Mouse (Mus musculus): ENCODE measurements around the gene Plxna4. TPM values are rescaled to one million over a fixed set of nuclear protein-coding genes. Genes with fewer than 3 reads are reported as not detected.

Gene Plxna4
- polyA plus RNA-seq, 1 experiment = not detected

DNA sequence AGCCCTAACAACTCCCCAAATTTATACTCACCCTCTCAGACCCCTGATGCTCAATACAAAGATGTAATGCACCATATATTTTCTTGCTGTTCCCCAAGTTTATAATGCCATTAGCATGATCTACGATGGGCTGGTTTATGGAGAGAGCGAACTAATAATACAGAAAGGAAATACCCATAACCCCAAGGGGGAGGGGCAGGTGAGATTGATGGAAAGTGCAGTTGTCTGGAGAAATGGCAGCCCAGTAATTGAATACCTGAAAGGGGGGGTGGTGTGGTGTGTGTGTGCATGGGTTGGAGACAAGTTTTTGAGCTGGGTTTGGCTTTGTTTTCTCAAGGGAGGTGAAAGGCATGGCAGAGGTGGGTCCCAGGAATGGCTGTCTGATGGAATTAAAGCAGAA lies 356.6 kb downstream of the Plxna4 start:
- 93% methylated on average over 2 of the region's 2 CpGs for WGBS
- no peak overlapping the region for H3K4me3 ChIP-seq (ENCODE audit: insufficient read depth, low read depth, low read length)
- no peak overlapping the region for H3K27ac ChIP-seq (ENCODE audit: insufficient read depth, low read depth, low read length)
- H3K4me1 ChIP-seq (ENCODE audit: control insufficient read depth, insufficient read depth, low read length) = no peaks in the 10 kb centered on the region
- no peak for TF ChIP-seq POLR2A (IDR thresholded peaks at IDR 0.05; ENCODE audit: insufficient read depth, low read depth, low read length)
- no peak for TF ChIP-seq CTCF (IDR thresholded peaks at IDR 0.05; ENCODE audit: insufficient read depth, low read depth, low read length)

DNA sequence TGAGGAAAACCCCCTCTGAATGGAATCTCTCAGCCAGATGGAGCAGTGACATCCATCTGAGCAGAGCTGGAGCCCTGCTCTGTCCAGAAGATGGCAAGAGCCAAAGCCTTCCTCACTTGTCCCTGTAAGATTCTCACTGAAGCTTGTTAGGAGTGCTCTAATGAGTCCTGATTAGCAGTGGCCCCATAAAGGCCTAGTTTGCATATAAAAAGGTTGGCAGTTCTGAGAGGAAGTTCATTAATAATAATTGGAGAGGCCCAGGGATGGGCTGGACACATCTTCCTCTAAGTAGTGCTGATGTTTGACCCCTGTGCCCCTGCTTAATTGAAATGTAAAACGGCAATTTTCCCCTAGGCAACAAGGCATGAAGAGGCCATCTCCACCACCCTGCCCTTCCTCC lies 361.4 kb downstream of the Plxna4 start:
- H3K4me1 ChIP-seq (ENCODE audit: control insufficient read depth, insufficient read depth, low read length) = no peaks in the 10 kb centered on the region
- TF ChIP-seq POLR2A (IDR thresholded peaks at IDR 0.05; ENCODE audit: insufficient read depth, low read depth, low read length) (no peak), CTCF (IDR thresholded peaks at IDR 0.05; ENCODE audit: insufficient read depth, low read depth, low read length) (no peak)
- H3K27ac ChIP-seq (ENCODE audit: insufficient read depth, low read depth, low read length) = no peak overlapping the region
- no peak overlapping the region for H3K4me3 ChIP-seq (ENCODE audit: insufficient read depth, low read depth, low read length)
- WGBS = 58% methylated on average over 1 of the region's 1 CpGs

DNA sequence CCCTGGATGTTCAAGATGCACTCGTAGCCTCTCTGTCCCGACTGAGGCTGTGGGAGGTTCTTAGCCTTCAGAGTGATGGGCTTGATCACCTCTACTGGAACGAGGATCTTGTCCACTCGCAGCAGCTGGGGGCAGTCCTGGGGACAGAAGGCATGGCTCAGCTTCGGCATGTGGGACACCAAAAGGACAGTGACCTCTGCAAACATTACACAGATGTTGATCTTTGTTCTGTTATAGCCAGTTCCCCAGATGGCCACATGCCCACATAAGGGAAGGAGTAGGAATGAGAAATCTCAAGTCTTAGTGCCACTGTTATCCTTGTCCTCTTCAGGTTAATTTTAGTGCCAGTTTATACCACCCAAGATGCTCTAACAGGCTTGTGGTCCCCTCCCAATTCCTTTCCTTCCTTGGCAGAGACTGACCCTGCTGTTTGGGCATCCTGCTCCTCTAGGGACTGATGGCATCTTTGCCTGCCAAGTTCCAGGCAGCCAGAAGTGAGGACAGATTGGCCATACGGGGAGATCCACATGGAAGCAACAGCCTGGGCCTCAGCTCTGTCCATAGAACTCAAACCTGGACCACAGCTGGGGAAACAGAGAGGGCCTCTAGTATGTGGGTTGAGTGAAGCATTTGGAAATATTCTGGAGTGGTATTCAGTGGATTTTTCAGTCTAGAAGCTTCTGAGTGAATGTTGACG lies 363.8 kb downstream of the Plxna4 start:
- Histone ChIP-seq H3K4me3 (ENCODE audit: insufficient read depth, low read depth, low read length) (no peak overlapping the region), H3K27ac (ENCODE audit: insufficient read depth, low read depth, low read length) (no peak overlapping the region), H3K4me1 (ENCODE audit: control insufficient read depth, insufficient read depth, low read length) (peaks cover 8% of the 10 kb centered on the region)
- TF ChIP-seq CTCF (IDR thresholded peaks at IDR 0.05; ENCODE audit: insufficient read depth, low read depth, low read length) = no peak
- TF ChIP-seq POLR2A (IDR thresholded peaks at IDR 0.05; ENCODE audit: insufficient read depth, low read depth, low read length) = no peak
- 87% methylated on average over 7 of the region's 7 CpGs for WGBS

GRCm38 (mm10) chr6:32220765-32221164 lies 367.2 kb downstream of the Plxna4 start:
- 45% methylated on average over 8 of the region's 8 CpGs for WGBS
- peaks cover 8% of the 10 kb centered on the region for H3K4me1 ChIP-seq (ENCODE audit: control insufficient read depth, insufficient read depth, low read length)
- no peak overlapping the region for H3K4me3 ChIP-seq (ENCODE audit: insufficient read depth, low read depth, low read length)
- H3K27ac ChIP-seq (ENCODE audit: insufficient read depth, low read depth, low read length) = no peak overlapping the region; the same call in 1 of the 2 replicates
- TF ChIP-seq CTCF (IDR thresholded peaks at IDR 0.05; ENCODE audit: insufficient read depth, low read depth, low read length) (no peak), POLR2A (IDR thresholded peaks at IDR 0.05; ENCODE audit: insufficient read depth, low read depth, low read length) (no peak)

- no peak overlapping the region for H3K27ac ChIP-seq (ENCODE audit: insufficient read depth, low read depth, low read length)
- TF ChIP-seq POLR2A (IDR thresholded peaks at IDR 0.05; ENCODE audit: insufficient read depth, low read depth, low read length) (no peak), CTCF (IDR thresholded peaks at IDR 0.05; ENCODE audit: insufficient read depth, low read depth, low read length) (no peak)
- no peak overlapping the region for H3K4me3 ChIP-seq (ENCODE audit: insufficient read depth, low read depth, low read length)
- WGBS = 84% methylated on average over 3 of the region's 3 CpGs
- peaks cover 8% of the 10 kb centered on the region for H3K4me1 ChIP-seq (ENCODE audit: control insufficient read depth, insufficient read depth, low read length)
Measured at GRCm38 (mm10) chr6:32218544-32218943, 369.4 kb downstream of the Plxna4 start.

GRCm38 (mm10) chr6:32212439-32212838 lies 375.6 kb downstream of the Plxna4 start:
- TF ChIP-seq POLR2A (IDR thresholded peaks at IDR 0.05; ENCODE audit: insufficient read depth, low read depth, low read length) (no peak), CTCF (IDR thresholded peaks at IDR 0.05; ENCODE audit: insufficient read depth, low read depth, low read length) (no peak)
- WGBS = 36% methylated on average over 4 of the region's 4 CpGs
- no peak overlapping the region for H3K4me3 ChIP-seq (ENCODE audit: insufficient read depth, low read depth, low read length)
- peaks cover 5% of the 10 kb centered on the region; the same call in 1 of the 2 replicates for H3K4me1 ChIP-seq (ENCODE audit: control insufficient read depth, insufficient read depth, low read length)
- no peak overlapping the region for H3K27ac ChIP-seq (ENCODE audit: insufficient read depth, low read depth, low read length)

- 91% methylated on average over 7 of the region's 7 CpGs for WGBS
- Histone ChIP-seq H3K27ac (ENCODE audit: insufficient read depth, low read depth, low read length) (no peak overlapping the region), H3K4me1 (ENCODE audit: control insufficient read depth, insufficient read depth, low read length) (peaks cover 5% of the 10 kb centered on the region; the same call in 1 of the 2 replicates), H3K4me3 (ENCODE audit: insufficient read depth, low read depth, low read length) (no peak overlapping the region)
- TF ChIP-seq CTCF (IDR thresholded peaks at IDR 0.05; ENCODE audit: insufficient read depth, low read depth, low read length) (no peak), POLR2A (IDR thresholded peaks at IDR 0.05; ENCODE audit: insufficient read depth, low read depth, low read length) (no peak)
Measured at GRCm38 (mm10) chr6:32210139-32210538, 377.9 kb downstream of the Plxna4 start.

DNA sequence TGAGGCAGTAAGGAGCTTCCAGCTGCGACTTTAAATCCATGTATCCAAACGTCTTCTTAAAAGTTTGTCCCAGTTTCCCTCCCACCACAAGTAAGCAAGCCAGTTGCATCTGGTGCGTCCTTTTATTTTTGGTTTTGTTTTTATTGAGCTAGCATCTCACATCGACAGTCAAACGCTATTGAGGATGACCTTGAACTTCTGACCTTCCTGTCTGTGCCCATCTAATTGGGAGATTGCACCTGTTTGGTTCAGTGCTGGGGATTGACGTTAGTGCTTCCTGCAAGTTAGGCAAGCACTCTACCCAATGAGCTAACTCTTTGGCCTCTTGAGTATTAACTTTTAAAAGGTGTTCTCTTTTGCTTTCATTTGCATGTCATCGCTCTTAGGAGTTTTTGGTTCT lies 379.0 kb downstream of the Plxna4 start:
- 90% methylated on average over 7 of the region's 7 CpGs for WGBS
- TF ChIP-seq POLR2A (IDR thresholded peaks at IDR 0.05; ENCODE audit: insufficient read depth, low read depth, low read length) (no peak), CTCF (IDR thresholded peaks at IDR 0.05; ENCODE audit: insufficient read depth, low read depth, low read length) (no peak)
- Histone ChIP-seq H3K27ac (ENCODE audit: insufficient read depth, low read depth, low read length) (no peak overlapping the region), H3K4me1 (ENCODE audit: control insufficient read depth, insufficient read depth, low read length) (peaks cover 5% of the 10 kb centered on the region; the same call in 1 of the 2 replicates), H3K4me3 (ENCODE audit: insufficient read depth, low read depth, low read length) (no peak overlapping the region)

- H3K4me3 ChIP-seq (ENCODE audit: insufficient read depth, low read depth, low read length) = no peak overlapping the region
- 86% methylated on average over 4 of the region's 4 CpGs for WGBS
- no peak for TF ChIP-seq POLR2A (IDR thresholded peaks at IDR 0.05; ENCODE audit: insufficient read depth, low read depth, low read length)
- H3K4me1 ChIP-seq (ENCODE audit: control insufficient read depth, insufficient read depth, low read length) = no peaks in the 10 kb centered on the region
- H3K27ac ChIP-seq (ENCODE audit: insufficient read depth, low read depth, low read length) = no peak overlapping the region
Measured at GRCm38 (mm10) chr6:32204253-32204652, 383.7 kb downstream of the Plxna4 start.

All from olfactory bulb, adult 2 months (tissue).